ENCODE assay signal across 8 mouse cellular contexts in genomic region chr1:134096264-134096934, GRCm38 (mm10). TPM values are rescaled to one million over a fixed set of nuclear protein-coding genes. Genes with fewer than 3 reads are reported as not detected.
A peak's percentile ranks its signal among the peaks of the same experiment; 100 is the strongest.
DNase-seq lines count a peak whose midpoint lies in the region; ATAC-seq lines count a peak whose summit lies in the region.

No protein-coding gene starts in this region.

- no peak overlapping the region for H3K4me2 ChIP-seq in intestine, embryonic 14.5 days (ENCODE audit: low read length)

- peak; percentile 36 for DNase-seq in cerebellum, adult 11-12 months
- no peak for DNase-seq in cerebellum, postnatal 36 days
- DNase-seq in thymus, postnatal 14 days: peak; percentile 46
- no peak for DNase-seq in thymus, postnatal 25 days
- no peak for DNase-seq in intestine, embryonic 14.5 days (ENCODE audit: low spot score)
- DNase-seq in lung, postnatal 4 days: peak; percentile 64 to 77
- no peak for DNase-seq in embryo, embryonic 9.5 days (ENCODE audit: extremely low spot score)
- no peak for DNase-seq in c-Kit-positive CD71-positive TER-119-positive erythroid progenitor cells, embryonic 14.5 days (ENCODE audit: low spot score)

- no peaks in the 10 kb centered on the region for H3K27me3 ChIP-seq in intestine, embryonic 14.5 days (replicated peaks; ENCODE audit: control insufficient read depth, insufficient read depth, low read length)

- no peaks in the 10 kb centered on the region for H3K36me3 ChIP-seq in intestine, embryonic 14.5 days (ENCODE audit: control insufficient read depth, insufficient read depth, low read length)

- no peaks in the 10 kb centered on the region for H3K9me3 ChIP-seq in intestine, embryonic 14.5 days (ENCODE audit: control insufficient read depth, low read length)

- H3K9ac ChIP-seq in intestine, embryonic 14.5 days (ENCODE audit: low read length): no peak overlapping the region

- peak overlapping the region; percentile 36 for H3K27ac ChIP-seq in intestine, embryonic 14.5 days (ENCODE audit: low read depth)

- peaks cover 58% of the 10 kb centered on the region for H3K4me1 ChIP-seq in intestine, embryonic 14.5 days (replicated peaks; ENCODE audit: control insufficient read depth, insufficient read depth, low read length)

- no peak overlapping the region for H3K4me3 ChIP-seq in intestine, embryonic 14.5 days (ENCODE audit: low read depth, low read length)

- no peak for ATAC-seq in intestine, embryonic 14.5 days (replicated peaks; ENCODE audit: low FRiP score, low TSS enrichment, low read depth)

- whole genome bisulfite sequencing in intestine, embryonic 14.5 days: 44% methylated on average over 14 of the region's 14 CpGs

RNA-seq across cellular contexts. Expression of gene Chit1, which starts 14.6 kb away (rescaled TPM):
- polyA plus RNA-seq in intestine, embryonic 14.5 days (2014; fragmentation: Nextera tagmentation; extraction: Ambion mirVana): not detected in 2 replicates

RNA-seq across cellular contexts. Expression of gene Btg2, which starts 17.5 kb away (rescaled TPM):
- 32.6 and 34.6 TPM in 2 replicates for polyA plus RNA-seq in intestine, embryonic 14.5 days (2014; fragmentation: Nextera tagmentation; extraction: Ambion mirVana)

RNA-seq across cellular contexts. Expression of gene Fmod, which starts 59.3 kb away (rescaled TPM):
- polyA plus RNA-seq in intestine, embryonic 14.5 days (2014; fragmentation: Nextera tagmentation; extraction: Ambion mirVana): 8.2 and 10.4 TPM in 2 replicates

Comparison
In these comparisons a context has a peak if more than half of its experiments do, and no peak if none do; other contexts are left out.
1. DNase-seq: peak in cerebellum, adult 11-12 months (single experiment), thymus, postnatal 14 days (single experiment) and lung, postnatal 4 days (2 of 2); none in cerebellum, postnatal 36 days (0 of 2), thymus, postnatal 25 days (single experiment), intestine, embryonic 14.5 days (single experiment), embryo, embryonic 9.5 days (single experiment) and c-Kit-positive CD71-positive TER-119-positive erythroid progenitor cells, embryonic 14.5 days (single experiment).